Mouse (Mus musculus) bone marrow macrophage, adult 2 months (primary cell): Measurements from ENCODE around the gene Dkkl1. TPM values are rescaled to one million over a fixed set of nuclear protein-coding genes. Genes with fewer than 3 reads are reported as not detected.

Source experiments
- H3K27ac ChIP-seq: 2 replicates; pipeline ENCODE4 v1.5.1; 2012; ENCODE audit warnings: low read depth, low read length; ENCODE audit not compliant: insufficient read depth
- H3K4me1 ChIP-seq: 2 replicates; pipeline ENCODE4 v1.6.1; 2012; ENCODE audit warnings: low read length; ENCODE audit not compliant: control insufficient read depth, insufficient read depth
- H3K4me3 ChIP-seq: 2 replicates; pipeline ENCODE4 v1.5.1; 2012; ENCODE audit warnings: mild to moderate bottlenecking, low read length, moderate library complexity; ENCODE audit not compliant: insufficient read depth
- CTCF ChIP-seq: IDR thresholded peaks from 2 replicates; pipeline ENCODE4 v1.5.1; 2012; ENCODE audit warnings: low read depth, mild to moderate bottlenecking, low read length, moderate library complexity
- POLR2A ChIP-seq: IDR thresholded peaks from 2 replicates; pipeline ENCODE4 v1.6.1; 2012; ENCODE audit warnings: mild to moderate bottlenecking, low read depth, low read length, borderline replicate concordance
- polyA plus RNA-seq: library from polyadenylated mRNA; stranded (reverse); fragments of >200 nt; gene quantifications from 2 replicates; pipeline ENCODE4 v1.2.4, GENCODE M21; 2012; ENCODE audit not compliant: missing spikeins, insufficient read depth, insufficient read length

Dkkl1 gene
- polyA plus RNA-seq, 1 experiment, result not detected

DNA sequence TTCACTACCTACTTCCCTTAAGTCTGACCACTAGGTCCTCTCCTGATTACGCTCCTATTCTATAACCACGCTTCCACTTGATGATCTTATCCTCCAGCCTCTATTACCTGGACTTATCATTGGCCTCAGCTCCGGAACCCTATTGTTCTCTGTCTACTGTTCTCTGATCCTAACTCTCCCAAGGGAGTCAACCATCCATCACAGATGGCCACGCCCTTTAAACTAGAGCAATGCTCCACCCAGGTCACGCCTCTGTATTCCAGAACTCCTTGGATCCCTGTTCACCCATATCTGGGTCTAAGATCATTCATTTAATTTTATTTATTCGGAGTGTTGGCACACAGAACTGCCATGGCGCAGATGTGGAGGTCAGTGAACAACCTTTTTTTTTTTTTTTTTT lies 409 bp upstream of the Dkkl1 start:
- Histone ChIP-seq H3K27ac (no peak overlapping the region), H3K4me3 (no peak overlapping the region), H3K4me1 (no peaks in the 10 kb centered on the region)
- TF ChIP-seq POLR2A (no peak), CTCF (no peak)

DNA sequence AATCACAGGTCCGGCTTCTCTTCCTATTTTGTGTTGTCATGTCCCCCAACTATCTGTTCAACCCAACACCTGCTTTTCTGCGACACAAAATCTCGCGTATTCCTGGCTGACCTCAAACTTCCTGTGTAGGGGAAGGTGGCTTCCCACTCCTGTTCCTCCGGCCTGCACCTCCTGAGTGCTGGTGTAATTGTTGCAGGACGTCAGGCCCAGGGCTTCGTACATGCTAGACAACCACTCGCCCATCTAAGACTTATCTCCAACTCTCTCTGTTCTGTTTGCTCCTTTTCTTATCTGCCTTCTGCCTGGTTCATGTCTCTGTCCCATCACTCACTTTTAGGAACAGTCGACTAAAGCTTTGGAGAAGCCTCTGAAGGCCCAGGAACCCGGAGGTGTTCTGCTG lies 877 bp downstream of the Dkkl1 start:
- no peak overlapping the region for H3K27ac ChIP-seq
- TF ChIP-seq POLR2A (no peak), CTCF (no peak)
- no peaks in the 10 kb centered on the region for H3K4me1 ChIP-seq
- H3K4me3 ChIP-seq, result no peak overlapping the region

DNA sequence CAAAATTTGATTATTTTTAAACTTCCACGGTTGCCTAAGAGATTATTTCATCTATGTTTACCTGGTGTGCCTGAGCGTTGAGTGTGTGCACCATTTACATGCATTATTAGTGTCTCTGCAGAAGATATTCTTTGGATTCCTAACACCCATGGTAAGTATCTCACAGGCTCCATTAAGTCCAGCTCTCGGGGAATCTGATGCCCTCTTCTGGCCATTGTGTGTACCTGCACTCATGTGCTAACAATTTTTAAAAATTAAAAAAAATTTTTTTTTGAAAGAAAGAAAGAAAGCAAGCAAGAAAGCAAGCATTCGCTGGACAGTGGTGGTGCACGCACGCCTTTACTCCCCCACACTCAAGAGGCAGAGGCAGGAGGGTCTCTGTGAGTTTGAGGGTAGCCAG lies 3.7 kb downstream of the Dkkl1 start:
- TF ChIP-seq POLR2A, result no peak
- Histone ChIP-seq H3K27ac (no peak overlapping the region), H3K4me1 (no peaks in the 10 kb centered on the region), H3K4me3 (no peak overlapping the region)

DNA sequence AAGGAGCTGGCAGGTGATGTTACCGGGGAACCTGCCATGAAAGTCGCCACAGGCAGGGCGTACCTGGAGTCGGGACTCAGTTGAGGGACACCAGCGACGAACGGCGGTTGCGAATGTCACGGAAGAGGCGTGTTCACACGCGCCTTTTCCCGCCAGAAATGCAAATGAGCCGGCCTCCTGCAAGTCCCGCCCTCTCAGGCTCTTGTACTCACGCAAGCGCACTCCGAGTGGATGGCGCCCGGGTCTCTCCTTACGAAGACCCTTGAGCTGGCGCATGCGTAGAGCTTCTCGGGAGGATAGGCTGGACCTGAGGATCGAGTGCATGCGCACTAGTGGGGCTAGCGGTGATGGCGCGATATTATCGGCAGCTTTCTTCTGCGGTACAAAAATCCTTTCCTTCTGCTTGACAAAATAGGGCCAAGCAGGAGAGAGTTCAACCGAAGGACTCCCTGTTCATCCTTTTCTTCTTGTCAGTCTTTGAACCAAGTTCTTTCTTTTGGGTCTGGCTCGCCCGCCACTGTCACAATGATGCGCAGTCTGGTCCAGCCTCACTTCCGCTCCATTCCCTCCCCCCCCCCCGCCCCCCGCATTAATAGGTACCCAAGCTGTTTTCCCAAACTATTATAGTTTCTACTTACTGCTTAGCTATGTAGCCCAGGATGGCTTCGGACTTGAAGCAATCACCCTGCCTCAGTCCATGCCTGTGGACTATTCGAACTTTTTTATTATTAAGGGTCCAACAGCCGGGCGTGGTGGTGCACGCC lies 7.4 kb downstream of the Dkkl1 start, which contains the start of gene Ccdc155:
Gene Ccdc155 (minus strand): TSS at position 513 of the 764 bp plus-strand sequence.
- Histone ChIP-seq H3K4me3 (peak within 1 kb of the TSS; percentile 54), H3K4me1 (no peaks in the 10 kb centered on the region), H3K27ac (no peak within 1 kb of the TSS)
- no peak for TF ChIP-seq POLR2A
- TF ChIP-seq CTCF, result no peak

DNA sequence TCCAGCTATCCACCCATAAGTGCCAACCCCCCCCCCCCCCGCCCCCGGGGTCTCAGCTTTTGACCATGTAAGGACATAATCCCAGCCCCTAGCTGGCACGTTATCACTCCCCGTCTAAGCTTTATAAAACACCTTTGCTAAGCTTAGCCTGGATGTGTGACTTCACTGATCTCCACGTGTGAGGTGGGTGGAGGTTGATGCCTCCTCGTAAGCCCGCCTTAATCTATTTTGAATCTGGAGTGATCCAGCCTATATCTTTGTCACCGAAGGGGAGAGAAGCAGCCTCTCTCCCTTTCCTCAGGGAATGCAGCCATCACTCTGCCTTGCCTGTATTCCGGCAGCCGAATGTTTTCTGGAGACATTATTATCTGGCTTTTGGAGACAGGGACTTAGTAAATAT lies 9.3 kb downstream of the Dkkl1 start:
- Histone ChIP-seq H3K4me1 (no peaks in the 10 kb centered on the region), H3K4me3 (no peak overlapping the region), H3K27ac (no peak overlapping the region)
- TF ChIP-seq POLR2A, result no peak
- no peak for TF ChIP-seq CTCF

DNA sequence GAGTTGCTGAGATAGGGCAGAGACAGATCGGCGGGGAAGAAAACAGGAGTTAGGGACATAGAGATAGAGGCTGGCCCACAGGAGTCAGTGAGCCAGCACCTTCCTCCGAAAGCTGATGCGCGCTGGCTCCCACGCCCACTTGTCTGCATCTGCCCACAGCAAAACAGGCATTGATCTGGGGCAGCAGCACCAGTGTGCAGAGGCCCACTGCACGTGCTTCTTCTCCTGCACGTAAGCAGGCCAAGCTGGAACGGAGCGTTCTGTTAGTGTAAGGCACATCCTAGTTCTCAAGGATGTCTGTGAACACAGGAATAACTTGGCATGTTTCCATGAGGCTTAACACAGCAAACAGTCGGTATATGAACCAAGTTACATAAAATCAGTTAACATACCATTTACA lies 13.0 kb downstream of the Dkkl1 start:
- TF ChIP-seq POLR2A (no peak), CTCF (no peak)
- H3K4me1 ChIP-seq, result no peaks in the 10 kb centered on the region
- no peak overlapping the region for H3K27ac ChIP-seq
- no peak overlapping the region for H3K4me3 ChIP-seq

DNA sequence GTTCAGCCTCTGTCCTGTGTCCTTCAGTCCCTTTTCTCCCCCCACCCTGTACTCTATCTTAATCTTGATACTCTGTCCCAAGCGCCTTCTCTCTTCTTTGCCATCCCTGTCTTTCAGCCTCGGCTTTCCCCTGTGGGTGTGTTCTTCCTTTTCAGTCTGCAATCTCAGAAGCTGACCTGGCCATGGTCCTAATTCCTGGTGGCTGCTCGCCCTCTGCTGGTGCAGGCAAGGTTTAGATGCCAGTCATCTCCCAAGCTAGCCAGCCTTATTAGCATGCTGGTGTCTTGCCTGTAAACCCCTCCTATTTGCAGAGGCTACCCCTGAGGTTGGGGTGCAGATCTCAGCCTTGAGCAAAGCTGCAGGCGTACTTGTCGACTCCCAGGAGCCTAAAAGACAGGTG lies 13.5 kb downstream of the Dkkl1 start:
- TF ChIP-seq CTCF (peak; percentile 73), POLR2A (no peak)
- H3K27ac ChIP-seq, result no peak overlapping the region
- no peak overlapping the region for H3K4me3 ChIP-seq
- H3K4me1 ChIP-seq, result no peaks in the 10 kb centered on the region

DNA sequence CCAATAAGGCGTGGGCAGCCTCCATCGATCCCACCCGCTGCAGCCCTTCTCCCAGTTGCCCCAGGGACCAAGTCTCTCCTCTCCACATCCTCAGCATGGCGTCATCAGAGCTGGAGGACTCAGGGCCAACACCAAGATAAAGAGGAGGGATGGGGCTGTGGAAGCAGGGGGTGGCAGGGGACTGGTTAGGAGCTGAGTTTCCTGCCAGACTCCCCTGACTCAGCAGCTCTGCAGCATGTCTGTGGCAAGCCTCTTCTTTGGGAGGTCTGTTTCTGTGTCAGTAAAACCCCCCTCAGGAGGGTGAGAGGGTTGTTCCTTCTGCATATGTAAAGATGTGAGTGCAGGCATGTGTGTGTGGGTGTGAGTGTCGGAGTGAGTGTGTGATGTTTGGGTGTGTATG lies 15.0 kb downstream of the Dkkl1 start:
- Histone ChIP-seq H3K4me3 (no peak overlapping the region), H3K4me1 (no peaks in the 10 kb centered on the region), H3K27ac (no peak overlapping the region)
- no peak for TF ChIP-seq POLR2A

DNA sequence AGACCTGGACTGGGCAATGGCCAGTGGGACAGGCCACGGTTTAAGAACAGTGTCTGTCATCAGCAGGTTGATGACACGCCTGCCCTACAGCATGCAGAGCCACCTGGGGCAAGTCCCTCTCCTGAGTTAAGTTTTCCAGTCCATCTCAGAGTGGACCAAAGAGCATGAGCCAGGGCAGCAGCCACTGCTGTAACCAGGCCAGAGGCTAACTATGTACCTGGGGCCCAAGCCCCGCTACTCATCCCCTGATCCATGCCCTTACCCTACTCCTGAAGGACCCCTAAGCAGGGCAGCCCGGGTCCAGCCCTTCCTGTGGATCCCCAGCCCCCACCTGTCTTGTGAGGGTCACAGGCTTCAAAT lies 15.8 kb downstream of the Dkkl1 start:
- H3K4me1 ChIP-seq, result no peaks in the 10 kb centered on the region
- no peak for TF ChIP-seq CTCF
- no peak for TF ChIP-seq POLR2A
- H3K27ac ChIP-seq, result no peak overlapping the region
- no peak overlapping the region for H3K4me3 ChIP-seq

DNA sequence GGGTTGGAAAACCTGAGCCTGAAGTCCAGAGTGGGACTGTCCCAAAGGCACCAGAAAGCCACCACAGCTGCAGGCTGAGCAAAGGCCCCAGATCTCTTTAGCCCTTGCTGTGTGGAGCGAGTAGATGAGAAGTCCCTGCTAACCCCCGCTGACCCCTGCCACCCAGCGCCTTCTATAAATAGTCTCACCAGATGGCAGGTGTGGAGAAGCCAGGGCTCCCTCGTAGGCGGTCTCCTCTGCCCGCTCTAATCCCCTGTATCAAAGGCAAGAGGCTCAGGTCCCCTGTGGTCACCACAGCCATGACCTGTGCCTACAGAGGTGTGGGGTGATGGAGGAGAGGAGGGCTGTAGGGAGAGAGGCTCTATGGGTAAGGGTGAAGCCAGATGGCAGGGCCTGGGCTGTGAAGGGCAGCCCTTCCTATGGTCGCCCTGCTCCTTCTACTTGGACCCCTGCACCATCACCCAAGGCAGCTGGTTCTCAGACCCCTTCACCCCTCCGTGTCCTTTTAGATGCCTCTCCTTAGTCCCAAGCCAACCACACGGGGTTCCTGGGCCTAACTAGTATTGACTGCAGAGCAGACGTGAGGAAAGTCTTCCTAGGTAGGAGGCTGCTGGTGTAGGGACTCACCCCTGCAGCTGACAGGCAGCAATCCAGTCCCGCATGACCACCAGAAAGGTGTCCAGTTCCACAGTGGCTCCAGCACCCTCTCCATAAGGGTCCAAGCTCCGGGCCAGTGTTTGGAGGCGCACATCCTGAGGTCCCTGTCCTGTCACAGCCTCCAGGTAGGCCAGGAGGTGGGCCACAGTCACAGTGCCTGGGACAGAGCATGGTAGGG lies 16.4 kb downstream of the Dkkl1 start:
- no peak for TF ChIP-seq CTCF
- Histone ChIP-seq H3K4me1 (no peaks in the 10 kb centered on the region), H3K27ac (no peak overlapping the region), H3K4me3 (no peak overlapping the region)
